Mouse (Mus musculus) liver (tissue): Measurements from ENCODE around the gene Kcna10.

Experiments used
- DNase-seq: peaks from one replicate; pipeline ENCODE4 v3.0.0-alpha.2; 2020; ENCODE audit warnings: mixed read lengths

Gene Kcna10

DNA sequence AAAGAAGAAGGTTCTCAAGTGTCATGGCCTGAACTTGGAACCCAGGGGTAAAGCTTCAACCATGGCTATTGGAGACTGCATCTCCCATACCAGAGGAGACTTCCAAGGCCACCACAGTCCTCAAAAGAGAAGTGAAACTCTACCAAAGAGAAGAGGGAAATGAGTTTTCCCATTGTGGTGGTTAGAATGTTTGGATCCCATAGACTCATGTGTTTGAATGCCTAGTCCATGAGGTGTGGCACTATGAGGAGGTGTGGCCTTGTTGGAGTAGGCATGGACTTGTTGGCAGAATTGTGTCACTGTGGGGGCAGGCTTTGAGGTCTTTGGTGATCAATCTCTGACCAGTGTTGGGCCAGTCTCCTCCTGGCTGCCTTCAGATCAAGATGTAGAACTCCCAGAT is 22.3 kb downstream of the Kcna10 start:
- DNase-seq = no peak

DNA sequence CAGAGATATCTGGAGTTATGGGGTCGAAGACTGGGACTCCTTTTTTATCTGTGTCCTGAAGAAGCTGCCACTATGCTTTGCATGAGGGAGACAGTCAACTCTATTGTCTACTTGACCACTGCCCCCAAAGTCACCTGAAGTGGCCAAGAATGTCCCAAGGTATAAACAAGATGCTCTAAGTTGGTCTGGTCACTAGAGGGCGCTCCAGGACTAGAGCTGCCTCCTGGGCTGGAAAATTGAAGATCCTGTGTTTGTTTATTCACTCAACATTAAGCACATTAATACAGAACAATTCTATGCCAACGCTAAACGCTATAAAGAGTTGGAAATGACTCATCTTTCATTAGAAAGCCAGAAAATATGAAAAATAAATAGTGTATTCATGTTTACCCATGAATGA is 23.1 kb downstream of the Kcna10 start:
- peak; percentile 65 for DNase-seq

DNA sequence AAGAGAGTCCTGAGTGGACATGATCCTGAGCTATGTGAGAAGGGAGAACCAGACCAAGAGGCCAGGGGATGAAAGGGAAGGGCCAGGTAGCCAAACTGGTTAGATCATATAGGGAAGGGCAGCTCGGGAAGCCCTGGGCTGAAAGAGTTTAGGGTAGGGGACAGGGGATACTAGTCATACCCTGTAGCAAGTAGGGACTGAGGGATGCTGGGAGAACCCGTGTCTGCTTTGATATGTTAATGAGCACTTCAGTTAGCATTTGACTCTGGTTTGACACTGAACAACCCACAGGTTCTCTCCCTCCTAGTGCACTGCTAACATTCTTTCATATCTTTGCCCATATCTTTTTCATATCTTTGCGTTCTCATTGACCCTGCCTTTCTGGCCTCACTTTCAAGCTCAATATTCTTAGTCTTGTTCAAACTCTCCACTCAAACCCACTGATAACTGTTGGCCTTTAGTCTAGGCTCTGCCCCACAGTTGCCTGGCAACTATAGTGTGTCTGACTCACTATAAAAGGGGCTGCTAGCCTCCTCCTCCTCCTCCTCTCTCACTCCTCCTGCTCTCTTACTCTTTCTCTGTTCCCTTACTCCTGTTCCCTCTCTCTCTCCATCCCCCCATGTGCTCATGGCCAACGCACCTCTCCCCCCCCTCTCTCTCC is 23.8 kb downstream of the Kcna10 start:
- no peak for DNase-seq

DNA sequence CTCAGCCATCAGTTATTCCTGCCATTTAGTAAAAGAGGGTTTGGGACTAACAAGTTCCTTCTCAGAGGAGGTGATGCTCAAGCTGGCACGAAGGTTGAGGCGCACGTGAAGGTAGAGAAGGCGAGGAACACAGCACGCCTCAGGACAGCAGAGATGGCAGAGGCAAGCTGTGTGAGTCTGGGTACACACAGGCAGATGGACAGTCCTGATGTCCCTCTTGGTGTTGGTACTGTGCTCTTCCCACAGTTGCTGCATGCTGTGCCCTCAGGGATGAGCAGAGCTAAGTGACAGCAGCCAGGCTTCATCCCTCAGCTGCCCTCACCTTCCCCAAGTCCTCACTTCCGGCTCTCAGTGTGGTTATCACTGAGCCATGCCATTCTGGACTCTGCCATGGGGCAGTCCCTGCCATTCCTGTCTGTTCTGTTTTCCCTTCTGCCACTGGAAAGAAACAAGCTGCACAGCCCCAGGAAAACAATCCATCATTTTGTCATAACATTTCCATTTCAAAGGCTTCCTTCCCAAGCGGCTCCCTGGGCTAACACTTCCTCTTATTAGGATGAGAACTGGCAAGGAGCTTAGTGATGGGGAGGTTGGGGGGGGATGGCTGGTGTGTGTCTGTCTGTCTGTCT is 24.9 kb downstream of the Kcna10 start:
- DNase-seq = no peak

DNA sequence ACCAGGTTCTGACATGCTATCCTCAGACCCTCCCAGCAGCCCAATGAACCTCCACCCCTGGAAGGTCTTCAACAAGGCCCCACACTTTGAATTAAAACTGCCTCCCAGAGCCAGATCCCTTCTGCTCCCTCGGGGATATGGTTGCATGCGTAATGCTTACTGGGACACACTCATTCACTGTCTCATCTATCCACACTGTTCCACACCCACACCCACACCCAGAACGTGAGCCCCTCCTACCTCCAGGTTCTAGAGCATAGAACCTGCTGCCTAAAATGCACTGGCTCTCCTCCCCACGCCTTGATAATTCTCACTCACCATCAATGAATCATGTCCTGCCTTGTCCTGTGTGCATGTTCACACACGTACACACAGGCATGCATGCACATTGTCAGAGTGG is 31.8 kb downstream of the Kcna10 start:
- no peak for DNase-seq

DNA sequence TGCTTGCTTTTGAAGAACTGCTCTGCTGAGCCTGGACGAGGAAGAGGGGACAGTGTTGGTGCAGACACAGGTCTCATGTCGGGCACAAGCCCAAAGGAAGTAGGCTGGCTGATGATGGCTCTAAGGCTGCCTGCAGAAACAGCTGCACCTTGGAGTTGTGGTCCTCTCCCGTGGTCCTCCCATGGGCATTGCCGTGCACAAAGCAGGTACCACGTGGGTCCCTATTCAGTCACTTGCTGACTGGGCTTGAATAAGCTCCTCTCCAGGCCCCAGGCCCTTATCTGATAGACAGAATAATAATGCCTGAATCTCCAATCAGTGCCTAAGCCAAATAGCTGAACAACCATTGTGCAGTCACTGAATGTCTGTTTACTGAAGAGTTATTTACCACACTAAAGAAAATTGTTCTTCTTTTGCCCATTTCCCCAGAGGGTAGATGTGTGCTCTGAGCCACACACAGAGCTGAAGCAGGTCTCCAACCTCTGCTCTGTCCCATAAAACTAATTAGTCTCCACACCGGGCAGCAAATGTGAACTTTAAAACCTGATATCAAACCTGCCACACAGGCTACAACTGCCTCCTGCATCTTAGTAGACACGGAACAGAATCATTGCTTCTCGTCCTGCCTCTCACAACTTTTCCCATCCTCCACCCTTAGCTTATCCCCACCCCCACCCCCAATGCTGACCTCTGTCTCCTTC is 33.7 kb downstream of the Kcna10 start:
- no peak for DNase-seq

DNA sequence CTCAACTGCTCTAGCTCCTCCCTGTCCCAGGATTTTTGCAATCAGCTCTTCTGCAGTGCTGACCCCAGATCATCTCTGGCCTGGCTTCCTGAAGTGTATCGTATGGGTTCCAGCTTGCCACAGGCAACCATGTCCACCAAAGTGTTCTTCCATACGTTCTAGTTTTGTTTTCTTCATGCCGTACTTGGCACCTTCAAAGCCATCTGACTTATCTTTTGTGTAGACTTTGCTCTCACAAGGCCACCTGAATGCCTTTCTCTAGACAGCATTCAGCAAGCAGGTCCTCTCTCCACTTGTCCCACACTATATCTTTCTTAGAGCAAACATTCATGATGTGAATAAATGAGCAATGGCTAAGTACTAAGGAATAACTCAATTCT is 34.2 kb downstream of the Kcna10 start:
- no peak for DNase-seq

DNA sequence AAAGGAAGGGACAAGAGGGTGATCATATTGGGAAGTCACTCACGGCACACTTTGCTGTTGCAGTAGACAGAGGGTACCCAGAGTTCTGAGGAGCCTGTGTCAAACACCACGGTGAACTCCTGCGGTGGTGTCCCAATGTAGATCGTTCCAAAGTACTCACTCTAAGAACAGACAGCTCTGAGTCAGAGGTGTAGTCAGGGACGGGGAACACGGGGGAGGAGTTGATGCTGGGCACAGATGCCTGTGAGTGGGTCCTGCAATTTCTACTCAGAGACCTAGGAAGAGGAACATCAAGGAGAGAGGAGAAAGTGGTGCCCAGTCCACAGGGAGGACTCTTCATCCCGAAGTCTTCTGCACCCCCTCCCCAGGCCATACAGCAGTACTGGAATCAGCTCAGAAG is 35.7 kb downstream of the Kcna10 start:
- no peak for DNase-seq

DNA sequence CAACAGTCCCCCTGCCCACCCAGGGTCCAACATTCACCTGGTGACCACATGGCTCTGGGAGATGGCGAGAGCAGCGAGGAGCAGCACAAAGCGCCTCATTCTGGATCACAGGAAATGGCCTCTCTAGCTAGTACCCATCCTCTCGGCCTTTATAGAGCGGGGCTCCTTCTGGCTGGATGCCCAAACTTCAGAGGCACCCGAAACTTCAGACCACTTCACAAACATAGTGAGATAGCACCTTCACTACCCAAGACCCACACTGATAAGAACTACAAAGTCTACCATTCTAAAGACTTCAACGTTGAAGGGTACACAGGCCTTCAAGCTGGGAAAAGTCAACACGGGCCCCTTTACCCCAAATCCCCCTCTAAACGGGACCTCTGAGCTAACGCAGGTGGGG is 38.8 kb downstream of the Kcna10 start, which contains the start of gene Cym:
Gene Cym (minus strand): TSS at position 125 of the 400 bp plus-strand sequence.
- DNase-seq = no peak

DNA sequence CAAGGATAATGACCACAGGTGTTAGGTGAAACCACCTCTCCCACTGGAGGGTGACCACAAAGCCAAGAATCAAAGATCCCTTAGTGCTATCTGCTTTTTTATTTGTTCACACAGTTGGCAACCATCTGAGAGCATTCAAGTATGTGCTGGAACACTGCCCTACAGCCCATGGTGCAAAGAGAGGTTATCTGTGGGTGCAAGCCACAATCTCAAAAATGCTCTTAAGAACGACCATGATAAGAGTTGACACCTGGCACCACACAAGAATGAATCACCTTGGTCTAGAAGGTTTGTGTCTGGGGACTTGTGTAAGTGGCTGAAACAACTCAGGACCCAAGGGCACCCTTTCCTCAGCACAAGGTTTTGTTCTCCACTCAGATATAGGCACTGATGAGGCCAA is 40.4 kb downstream of the Kcna10 start:
- no peak for DNase-seq

DNA sequence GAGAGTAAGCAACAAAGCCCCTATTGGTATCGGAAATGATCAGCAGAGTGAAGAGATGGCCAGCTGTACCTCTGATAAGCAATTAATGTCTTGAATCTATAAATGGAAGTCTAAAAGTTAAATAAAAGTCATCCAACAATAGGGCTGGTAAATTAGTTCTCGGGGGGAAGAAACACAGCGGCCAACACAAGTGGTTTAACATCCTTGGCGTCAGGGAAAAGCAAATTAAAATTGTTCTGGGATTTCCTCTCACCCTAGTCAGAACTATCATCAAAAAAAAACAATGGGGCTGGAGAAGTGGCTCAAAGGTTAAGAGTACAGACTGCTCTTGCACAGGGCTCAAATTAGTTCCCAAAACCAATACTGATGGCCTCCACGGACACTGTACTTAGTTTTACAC is 43.0 kb downstream of the Kcna10 start:
- DNase-seq = no peak

DNA sequence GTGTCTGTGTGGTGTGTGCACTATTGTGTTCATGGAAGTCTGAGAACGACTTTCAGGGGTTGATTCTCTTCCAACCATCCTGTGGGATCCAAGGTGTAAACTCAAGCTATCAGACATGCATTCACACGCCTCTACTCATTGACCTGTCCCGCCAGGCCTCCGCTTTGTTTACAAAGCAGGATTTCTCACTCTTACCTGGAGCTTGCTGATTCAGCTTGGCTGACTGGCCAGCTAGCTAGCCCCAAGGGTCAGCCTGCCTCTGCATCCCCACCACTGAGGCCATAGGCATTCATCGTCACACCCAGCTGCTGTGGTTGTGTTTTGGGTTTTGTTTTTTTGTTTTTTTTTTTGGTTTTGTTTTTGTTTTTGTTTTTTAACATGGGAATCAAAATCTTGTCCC is 46.4 kb downstream of the Kcna10 start:
- DNase-seq = no peak

DNA sequence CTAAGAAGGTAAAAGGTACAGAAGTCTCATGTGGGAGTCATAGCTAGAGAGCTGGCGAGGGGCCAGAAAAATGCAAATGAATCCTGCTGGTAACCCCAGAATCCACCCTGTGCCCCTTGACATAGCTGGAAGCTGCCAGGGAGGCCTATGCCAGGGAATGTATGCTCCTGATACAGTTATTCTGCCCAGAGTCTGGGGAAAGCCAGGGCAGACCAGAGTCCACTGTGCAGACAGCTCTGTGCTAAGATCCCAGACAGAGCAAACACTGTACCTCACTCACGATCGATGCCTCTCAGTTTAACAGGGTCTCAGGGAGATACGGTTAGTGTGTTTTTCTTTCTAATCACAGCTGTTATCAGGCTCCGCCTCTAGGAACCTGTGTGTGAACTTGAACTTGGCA is 47.0 kb downstream of the Kcna10 start:
- DNase-seq = no peak

DNA sequence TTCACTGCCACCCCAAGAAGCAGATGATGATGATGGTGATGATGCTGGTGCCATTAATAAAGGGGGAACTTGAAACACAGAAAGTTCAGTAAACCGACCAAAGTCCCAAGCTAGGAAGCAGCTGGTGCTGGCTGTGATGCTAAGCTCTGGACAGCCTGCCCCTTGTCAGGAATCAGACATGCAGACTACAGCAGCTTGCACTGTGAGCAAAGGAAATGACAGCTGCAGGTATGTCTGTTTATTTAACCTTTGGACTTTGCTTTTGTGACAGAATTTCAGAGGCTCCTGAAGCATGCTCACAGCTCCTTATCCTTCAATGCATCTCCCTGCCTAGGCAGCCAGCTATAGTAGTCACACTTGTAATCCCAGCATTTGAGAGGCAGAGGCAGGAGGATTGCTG is 47.7 kb downstream of the Kcna10 start, which contains the start of gene A630076J17Rik:
Gene A630076J17Rik (plus strand): TSS at position 88 of the 400 bp plus-strand sequence.
- DNase-seq = no peak

DNA sequence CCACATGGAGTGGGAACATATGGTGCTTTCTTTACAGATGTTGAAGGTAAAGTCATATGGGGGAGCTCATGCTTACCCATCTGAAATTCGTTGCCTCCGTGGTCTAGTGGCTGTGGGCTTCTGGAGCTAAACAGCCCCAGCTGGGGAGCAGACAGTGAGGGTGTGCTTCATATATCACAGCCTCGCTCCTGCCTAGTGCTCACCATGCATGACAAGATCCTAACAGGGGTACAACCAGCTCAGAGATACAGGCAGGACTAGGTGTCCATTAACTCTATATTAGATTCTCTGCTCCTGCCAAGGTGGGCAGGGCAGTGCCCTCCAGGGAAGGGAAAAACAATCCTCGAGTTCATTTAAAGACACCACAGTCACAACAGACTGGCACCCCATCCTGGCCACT is 48.3 kb downstream of the Kcna10 start:
- DNase-seq = no peak

DNA sequence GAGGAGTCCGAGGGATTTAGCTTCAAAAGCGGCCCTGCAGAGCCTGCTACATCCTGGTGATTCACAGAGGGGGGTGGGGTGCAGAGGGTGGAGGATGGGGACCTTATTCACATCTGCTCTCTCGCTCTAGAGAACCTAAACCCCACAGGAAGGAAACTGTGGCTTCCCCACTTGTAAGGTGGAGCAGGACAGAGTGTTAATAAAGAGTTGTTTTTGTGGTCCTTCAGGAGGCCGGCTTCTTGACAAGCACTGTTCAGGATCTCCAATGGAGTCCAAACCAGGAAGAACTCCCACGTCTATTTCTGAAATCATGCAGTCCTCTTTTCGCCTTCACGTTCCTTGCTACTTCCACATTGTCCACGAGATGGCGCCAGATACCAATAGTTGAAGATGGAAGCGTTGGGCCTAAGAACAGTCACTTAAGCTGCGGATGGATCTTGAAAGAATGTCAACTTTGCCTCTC is 50.5 kb downstream of the Kcna10 start:
- peak; percentile 69 for DNase-seq

DNA sequence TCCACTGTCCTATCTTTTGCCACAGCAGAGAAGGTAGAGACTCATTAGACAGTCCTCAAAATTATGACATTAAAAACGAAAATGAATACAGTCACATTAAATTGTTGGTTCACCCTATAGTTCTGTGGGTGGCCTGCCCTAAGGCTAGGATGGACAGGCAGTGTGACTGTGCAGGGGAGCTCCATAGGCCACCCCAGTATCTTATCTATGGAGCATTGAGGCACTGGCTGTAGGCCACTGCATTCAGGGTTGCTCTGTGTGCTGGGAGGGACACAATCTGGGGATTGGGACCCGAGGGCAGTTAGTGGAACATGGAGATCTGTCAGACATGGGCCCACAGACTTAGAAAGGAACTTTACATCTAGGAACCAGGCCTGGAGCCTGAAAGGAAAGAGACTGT is 51.1 kb downstream of the Kcna10 start:
- DNase-seq = no peak

DNA sequence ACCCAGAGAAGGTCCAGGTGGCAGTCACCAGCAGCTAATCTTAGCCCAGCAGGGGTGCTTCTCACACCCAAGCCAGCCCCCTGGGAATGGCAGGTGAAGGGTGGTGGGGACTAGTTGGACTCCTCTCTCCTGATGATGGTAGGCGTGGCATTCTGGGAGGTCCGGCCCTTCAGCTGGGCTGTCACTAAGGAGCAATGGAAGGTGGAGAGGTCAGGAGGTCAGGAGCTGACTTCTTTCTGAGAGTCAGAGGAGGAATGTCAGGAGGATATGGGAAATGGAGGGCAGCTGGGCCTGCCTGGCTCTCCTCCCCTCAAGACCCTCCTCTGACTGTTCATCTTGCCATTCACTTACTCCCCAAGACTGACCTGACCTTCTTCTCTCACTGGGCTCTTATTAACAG is 55.2 kb downstream of the Kcna10 start:
- DNase-seq = no peak

DNA sequence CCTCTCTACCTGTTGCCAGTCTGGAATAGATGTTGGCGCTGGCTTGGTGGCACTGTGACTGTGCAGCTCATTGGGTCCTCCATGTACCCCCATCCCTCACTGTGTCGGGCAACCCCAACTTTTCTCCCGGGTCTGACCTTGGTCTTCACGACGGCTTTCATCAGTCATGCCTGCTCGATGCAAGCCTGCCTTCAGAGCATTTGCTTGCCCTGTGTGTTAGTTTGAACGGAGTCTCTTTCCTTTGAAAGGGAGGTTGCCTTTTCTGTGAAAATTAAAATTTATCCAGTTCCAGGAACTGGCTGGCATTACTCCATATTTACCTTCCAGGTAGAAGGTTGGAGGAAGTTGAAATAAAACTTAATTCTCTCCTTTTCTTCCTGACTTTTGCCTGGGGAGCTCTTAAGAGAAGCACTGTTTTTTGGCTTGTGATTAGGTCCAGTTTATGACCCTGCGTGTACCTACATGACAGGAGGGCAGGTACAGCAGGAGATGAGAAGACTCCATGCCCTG is 55.7 kb downstream of the Kcna10 start:
- no peak for DNase-seq

DNA sequence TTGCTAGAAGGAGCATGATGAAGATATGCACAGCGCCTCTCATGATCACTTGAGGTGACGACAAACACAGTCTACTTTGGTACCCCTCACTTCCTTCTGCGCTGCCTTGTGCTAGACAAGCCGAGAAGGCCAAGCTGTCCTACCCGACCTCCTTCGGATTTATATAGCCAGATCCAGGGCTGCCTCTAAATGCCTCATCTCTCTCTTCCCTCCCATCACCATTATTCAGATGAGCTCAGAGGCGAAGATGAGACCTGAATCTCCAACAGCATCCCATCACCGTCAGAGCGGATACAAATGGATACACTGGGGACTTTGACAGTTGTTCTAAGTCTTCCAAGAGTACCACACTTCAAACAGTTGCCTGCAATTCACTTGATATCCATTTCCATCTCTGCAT is 56.8 kb downstream of the Kcna10 start, which contains the start of gene Prok1:
Gene Prok1 (minus strand): TSS at position 101 of the 400 bp plus-strand sequence.
- no peak for DNase-seq

DNA sequence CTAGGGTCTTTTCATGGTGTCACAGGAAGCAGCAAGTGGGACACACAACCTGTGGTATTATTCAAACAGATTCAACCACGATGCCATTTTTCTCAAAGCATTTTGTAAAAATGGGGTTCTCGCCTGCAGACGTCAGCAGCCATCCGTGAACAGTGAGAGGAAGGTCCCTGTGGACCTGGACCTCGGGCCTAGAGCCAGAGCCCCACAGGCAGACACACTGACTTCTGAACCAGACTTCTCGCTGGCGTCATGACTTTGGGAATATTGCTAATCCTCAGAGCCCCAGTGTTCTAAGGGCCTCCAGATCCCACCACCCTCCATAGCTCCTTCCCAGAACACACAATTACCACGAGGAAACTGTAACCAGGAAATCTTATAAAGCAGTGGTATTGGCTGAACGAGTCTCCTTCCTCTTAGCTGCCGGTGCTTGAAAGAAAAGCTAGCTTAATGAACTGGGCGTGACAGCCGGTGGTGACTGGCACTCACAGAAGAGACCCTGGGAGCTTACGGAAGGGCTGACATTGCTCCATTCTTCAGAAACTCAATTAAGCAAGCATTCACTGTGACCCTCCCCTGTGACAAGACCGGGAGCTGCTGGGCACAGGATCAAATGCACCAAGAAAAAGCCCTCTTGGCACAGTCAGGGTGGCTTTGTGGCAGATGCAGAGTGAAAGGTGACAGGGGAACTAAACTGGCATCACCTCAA is 58.7 kb downstream of the Kcna10 start:
- DNase-seq = no peak
